Comparison of ENCODE assay signal across 8 mouse cellular contexts in genomic region chr7:112428158-112428535, GRCm38 (mm10). TPM values are rescaled to one million over a fixed set of nuclear protein-coding genes. Genes with fewer than 3 reads are reported as not detected.
A peak's percentile ranks its signal among the peaks of the same experiment; 100 is the strongest.
DNase-seq lines count a peak whose midpoint lies in the region; ATAC-seq lines count a peak whose summit lies in the region.

No protein-coding gene starts in this region.

- peaks cover 16% of the 10 kb centered on the region for H3K4me1 ChIP-seq in intestine, embryonic 16.5 days (ENCODE audit: control insufficient read depth, insufficient read depth, low read length)
- peaks cover 8% of the 10 kb centered on the region for H3K4me1 ChIP-seq in midbrain, embryonic 11.5 days (ENCODE audit: control insufficient read depth, insufficient read depth, low read length)

- peak overlapping the region; percentile 99 for H3K27ac ChIP-seq in intestine, embryonic 16.5 days (ENCODE audit: low read length)
- peak overlapping the region; percentile 62 for H3K27ac ChIP-seq in midbrain, embryonic 11.5 days (ENCODE audit: low read depth, low read length)

- ATAC-seq in intestine, embryonic 16.5 days = peak; percentile 95
- peak; percentile 89 for ATAC-seq in midbrain, embryonic 11.5 days (ENCODE audit: low FRiP score)

- H3K4me2 ChIP-seq in intestine, embryonic 16.5 days (ENCODE audit: low read depth, low read length) = peak overlapping the region; percentile 90
- H3K4me2 ChIP-seq in midbrain, embryonic 11.5 days = peak overlapping the region; percentile 88

- peak; percentile 95 for DNase-seq in adrenal gland, postnatal 10 days
- DNase-seq in embryo, embryonic 9.5 days (ENCODE audit: extremely low spot score) = peak; percentile 83
- DNase-seq in gastrocnemius, postnatal 36 days = peak; percentile 83 to 87
- peak; percentile 74 to 75 for DNase-seq in left cerebral cortex, postnatal 36 days (ENCODE audit: low spot score in 2 of 2)
- no peak for DNase-seq in midbrain, embryonic 11.5 days (ENCODE audit: low spot score, missing footprints)
- peak; percentile 75 for DNase-seq in skeletal muscle tissue, adult 2 months (ENCODE audit: low read depth, low spot score)
- no peak for DNase-seq in B cell, adult 2 months

- intact Hi-C loops in gastrocnemius, postnatal 36 days (cut with DNase I) = no loop called here
- intact Hi-C loops in left cerebral cortex, postnatal 36 days (cut with DNase I) = no loop called here

- H3K4me3 ChIP-seq in intestine, embryonic 16.5 days (ENCODE audit: low read length) = peak overlapping the region; percentile 85
- peak overlapping the region; percentile 66 for H3K4me3 ChIP-seq in midbrain, embryonic 11.5 days (ENCODE audit: low read depth, low read length)

- H3K36me3 ChIP-seq in intestine, embryonic 16.5 days (ENCODE audit: control insufficient read depth, insufficient read depth, low read length) = no peaks in the 10 kb centered on the region
- H3K36me3 ChIP-seq in midbrain, embryonic 11.5 days (ENCODE audit: control insufficient read depth, insufficient read depth, low read length) = no peaks in the 10 kb centered on the region

- no peaks in the 10 kb centered on the region for H3K9me3 ChIP-seq in intestine, embryonic 16.5 days (ENCODE audit: control insufficient read depth, low read length)
- no peaks in the 10 kb centered on the region; the same call in 1 of the 2 replicates for H3K9me3 ChIP-seq in midbrain, embryonic 11.5 days (ENCODE audit: control insufficient read depth, low read length)

- peak overlapping the region; percentile 97 for H3K9ac ChIP-seq in intestine, embryonic 16.5 days (ENCODE audit: low read depth, low read length)
- peak overlapping the region; percentile 95 for H3K9ac ChIP-seq in midbrain, embryonic 11.5 days (ENCODE audit: low read length)

- H3K27me3 ChIP-seq in intestine, embryonic 16.5 days (replicated peaks; ENCODE audit: control insufficient read depth, insufficient read depth, low read length) = no peaks in the 10 kb centered on the region
- H3K27me3 ChIP-seq in midbrain, embryonic 11.5 days (ENCODE audit: control insufficient read depth, insufficient read depth, low read length) = no peaks in the 10 kb centered on the region

- 0% methylated on average over 22 of the region's 22 CpGs for WGBS in intestine, embryonic 16.5 days
- WGBS in midbrain, embryonic 11.5 days = under 1% methylated on average over 22 of the region's 22 CpGs

RNA-seq across cellular contexts. Expression of gene Parva, which starts 0.8 kb away (rescaled TPM):
- 100 to 1,000 TPM in 1 of 2 experiments, 10 to 100 TPM in 1; 84.3 to 105 TPM for total RNA-seq in adrenal gland, postnatal 10 days (2021)
- total RNA-seq in gastrocnemius, postnatal 36 days (2021) = 10 to 100 TPM; 14.5 to 17.3 TPM
- polyA plus RNA-seq in intestine, embryonic 16.5 days (2015; fragmentation: Nextera tagmentation; extraction: Ambion mirVana) = 78.5 and 80.0 TPM in 2 replicates
- 10 to 100 TPM; 49.1 to 60.9 TPM for total RNA-seq in left cerebral cortex, postnatal 36 days (2021)
- polyA plus RNA-seq in midbrain, embryonic 11.5 days (2014; fragmentation: Nextera tagmentation; extraction: Ambion mirVana) = 50.0 and 50.2 TPM in 2 replicates

Comparison
In these comparisons a context has a peak if more than half of its experiments do, and no peak if none do; other contexts are left out.
1. DNase-seq: peak in adrenal gland, postnatal 10 days (single experiment), embryo, embryonic 9.5 days (single experiment), gastrocnemius, postnatal 36 days (2 of 2), left cerebral cortex, postnatal 36 days (2 of 2) and skeletal muscle tissue, adult 2 months (single experiment); none in midbrain, embryonic 11.5 days (single experiment) and B cell, adult 2 months (0 of 2).